Mouse (Mus musculus) mouse trophoblast stem cell (cell line): ENCODE results near the gene Trpv4.

Source experiments
- in situ Hi-C, 2 experiments: fragments of 300-500 bp; cut with MseI, MboI; formaldehyde crosslinking; loops; 2 replicates in 1 of 2; 3 replicates in 1 of 2; pipeline ENCODE4 v1.15.1; 2025

Trpv4 gene

GRCm38 (mm10) chr5:114658255-114658654, at the start of gene Trpv4:
Gene Trpv4, minus strand, starts transcription at chr5:114658421.
- in situ Hi-C loops = no loop called here

- in situ Hi-C loops = no loop called here
These were observed 49.2 kb upstream of the Trpv4 start, which contains the start of gene Tchp for GRCm38 (mm10) chr5:114707265-114708068. Gene Tchp, plus strand, starts transcription at chr5:114707760.

GRCm38 (mm10) chr5:114702403-114703392, 44.5 kb upstream of the Trpv4 start:
- in situ Hi-C loops = no loop called here

- in situ Hi-C loops = no loop called here
These were observed 40.8 kb upstream of the Trpv4 start for GRCm38 (mm10) chr5:114699015-114699414.

- in situ Hi-C loops = no loop called here
These were observed 40.0 kb upstream of the Trpv4 start for GRCm38 (mm10) chr5:114698044-114698746.

- in situ Hi-C loops = no loop called here
These were observed 38.7 kb upstream of the Trpv4 start for GRCm38 (mm10) chr5:114696939-114697338.

GRCm38 (mm10) chr5:114695775-114696174, 37.6 kb upstream of the Trpv4 start:
- in situ Hi-C loops = no loop called here

GRCm38 (mm10) chr5:114690633-114691567, 32.7 kb upstream of the Trpv4 start, which contains the start of gene Gltp:
Gene Gltp, minus strand, starts transcription at chr5:114690984.
- in situ Hi-C loops = no loop called here

GRCm38 (mm10) chr5:114689700-114690366, 31.6 kb upstream of the Trpv4 start:
- in situ Hi-C loops = no loop called here

GRCm38 (mm10) chr5:114688703-114689102, 30.5 kb upstream of the Trpv4 start:
- in situ Hi-C loops = no loop called here

GRCm38 (mm10) chr5:114687901-114688300, 29.7 kb upstream of the Trpv4 start:
- in situ Hi-C loops = no loop called here

GRCm38 (mm10) chr5:114686726-114687210, 28.5 kb upstream of the Trpv4 start:
- in situ Hi-C loops = no loop called here

GRCm38 (mm10) chr5:114685986-114686385, 27.8 kb upstream of the Trpv4 start:
- in situ Hi-C loops = no loop called here

- in situ Hi-C loops = no loop called here
These were observed 23.5 kb upstream of the Trpv4 start for GRCm38 (mm10) chr5:114681717-114682116.

- in situ Hi-C loops = no loop called here
These were observed 22.6 kb upstream of the Trpv4 start for GRCm38 (mm10) chr5:114680676-114681285.

GRCm38 (mm10) chr5:114679841-114680591, 21.8 kb upstream of the Trpv4 start:
- in situ Hi-C loops = no loop called here

GRCm38 (mm10) chr5:114674594-114674993, 16.4 kb upstream of the Trpv4 start:
- in situ Hi-C loops = no loop called here

- in situ Hi-C loops = no loop called here
These were observed 14.9 kb upstream of the Trpv4 start for GRCm38 (mm10) chr5:114673114-114673513.
